Mouse (Mus musculus) heart, postnatal 0 days (tissue): ENCODE results near the gene Fam163a. TPM values are rescaled to one million over a fixed set of nuclear protein-coding genes. Genes with fewer than 3 reads are reported as not detected.
"Not testable (repeated sequence)": the region's sequence is repeated elsewhere in the genome, so short reads cannot be mapped to it uniquely, and the experiment has no call there.

Experiments used
- ATAC-seq: fragments of 200-750 bp; cut with Nextera tagmentation; 2 replicates; pipeline ENCODE4 v1.8.0; 2017; ENCODE audit warnings: low read depth, moderate number of reproducible peaks, moderate library complexity; ENCODE audit not compliant: insufficient read depth
- DNase-seq: peaks from one replicate; pipeline ENCODE4 v3.0.0-alpha.2; 2016; ENCODE audit warnings: low spot score
- H3K27ac ChIP-seq: fragments of 300-500 bp; sonication (generic); 2 replicates; pipeline ENCODE4 v1.5.1; 2014; ENCODE audit warnings: low read depth, mild to moderate bottlenecking
- H3K27me3 ChIP-seq: fragments of 300-500 bp; sonication (generic); 2 replicates; pipeline ENCODE4 v1.6.1; 2014; ENCODE audit warnings: low read length, mixed read lengths; ENCODE audit not compliant: control insufficient read depth, insufficient read depth
- H3K36me3 ChIP-seq: fragments of 300-500 bp; sonication (generic); replicated peaks from 2 replicates; pipeline ENCODE4 v1.6.1; 2014; ENCODE audit warnings: low read length, mixed read lengths; ENCODE audit not compliant: control insufficient read depth, insufficient read depth
- H3K4me1 ChIP-seq: fragments of 300-500 bp; sonication (generic); 2 replicates; pipeline ENCODE4 v1.6.1; 2014; ENCODE audit warnings: antibody characterized with exemption; ENCODE audit not compliant: control insufficient read depth, insufficient read depth
- H3K4me2 ChIP-seq: fragments of 300-500 bp; sonication (generic); 2 replicates; pipeline ENCODE4 v1.6.1; 2014; ENCODE audit warnings: low read depth, mild to moderate bottlenecking, low read length, moderate library complexity
- H3K4me3 ChIP-seq: fragments of 300-500 bp; sonication (generic); 2 replicates; pipeline ENCODE4 v1.5.1; 2014; ENCODE audit warnings: low read depth, low read length
- H3K9ac ChIP-seq: fragments of 300-500 bp; sonication (generic); replicated peaks from 2 replicates; pipeline ENCODE4 v1.6.1; 2014; ENCODE audit warnings: low read depth, low read length, mixed read lengths
- H3K9me3 ChIP-seq: fragments of 300-500 bp; sonication (generic); replicated peaks from 2 replicates; pipeline ENCODE4 v1.6.1; 2016; ENCODE audit warnings: low read length; ENCODE audit not compliant: control insufficient read depth
- CTCF ChIP-seq: IDR thresholded peaks from 2 replicates; pipeline ENCODE4 v1.5.1; 2016; ENCODE audit warnings: antibody characterized with exemption, control low read depth, low read depth
- EP300 ChIP-seq: IDR thresholded peaks from 2 replicates; pipeline ENCODE4 v1.6.1; 2016; ENCODE audit warnings: antibody characterized with exemption, low read depth
- WGBS: fragments of 180-500 bp; shearing (Covaris S2); extraction: QIAGEN DNeasy Blood & Tissue Kit; methylation state at CpG from one replicate; pipeline ENCODE4 v1.1.7; 2014; 5-methylcytosine and 5-hydroxymethylcytosine counted together
- polyA plus RNA-seq: library from polyadenylated mRNA; unstranded; fragments of >200 nt; fragmentation: Nextera tagmentation; extraction: Ambion mirVana; gene quantifications from 2 replicates; pipeline ENCODE4 v1.2.1, GENCODE M21; 2015
- total RNA-seq: library from RNA; depleted of rRNA; stranded (reverse); fragments of >200 nt; gene quantifications from 2 replicates; pipeline ENCODE4 v1.2.3, GENCODE M21; 2014; ENCODE audit warnings: low replicate concordance

Gene Fam163a
- total and polyA plus RNA-seq, 2 experiments from 2014 or later: 1.6 to 1.8 TPM

- 78% methylated on average over 5 of the region's 5 CpGs for WGBS
- H3K27me3 ChIP-seq: no peaks in the 10 kb centered on the region
- no peak for DNase-seq
- TF ChIP-seq CTCF (no peak), EP300 (no peak)
- no peak for ATAC-seq
- peaks cover 11% of the 10 kb centered on the region for H3K4me1 ChIP-seq
- H3K4me3 ChIP-seq: peak overlapping the region; percentile 64; the same call in 1 of the 2 replicates
- H3K36me3 ChIP-seq: peaks cover 26% of the 10 kb centered on the region
- H3K27ac ChIP-seq: peak overlapping the region; percentile 32; the same call in 1 of the 2 replicates
- peak overlapping the region; percentile 69 for H3K4me2 ChIP-seq
- H3K9ac ChIP-seq: no peak overlapping the region
- H3K9me3 ChIP-seq: no peaks in the 10 kb centered on the region
Observed at GRCm38 (mm10) chr1:156042481-156042880, 162.3 kb downstream of the Fam163a start.

- H3K4me2 ChIP-seq: peak overlapping the region; percentile 69
- DNase-seq: no peak
- no peaks in the 10 kb centered on the region for H3K27me3 ChIP-seq
- peak overlapping the region; percentile 52 for H3K9ac ChIP-seq
- H3K36me3 ChIP-seq: peaks cover 22% of the 10 kb centered on the region; the same call in 1 of the 2 replicates
- 20% methylated on average over 7 of the region's 7 CpGs for WGBS
- peak overlapping the region; percentile 64 for H3K4me3 ChIP-seq
- H3K4me1 ChIP-seq: peaks cover 11% of the 10 kb centered on the region
- H3K9me3 ChIP-seq: no peaks in the 10 kb centered on the region
- no peak for ATAC-seq
- no peak for TF ChIP-seq CTCF
- no peak for TF ChIP-seq EP300
- H3K27ac ChIP-seq: peak overlapping the region; percentile 32
Observed at GRCm38 (mm10) chr1:156041451-156042241, 163.2 kb downstream of the Fam163a start.

GRCm38 (mm10) chr1:156040731-156041401, 164.0 kb downstream of the Fam163a start:
- ATAC-seq (peak; percentile 69), DNase-seq (peak; percentile 97)
- no peaks in the 10 kb centered on the region for H3K27me3 ChIP-seq
- no peaks in the 10 kb centered on the region for H3K9me3 ChIP-seq
- peaks cover 19% of the 10 kb centered on the region; the same call in 1 of the 2 replicates for H3K36me3 ChIP-seq
- peaks cover 8% of the 10 kb centered on the region for H3K4me1 ChIP-seq
- H3K4me2 ChIP-seq: peak overlapping the region; percentile 69
- H3K9ac ChIP-seq: peak overlapping the region; percentile 63
- peak overlapping the region; percentile 61 for H3K27ac ChIP-seq
- WGBS: under 1% methylated on average over 22 of the region's 22 CpGs
- no peak for TF ChIP-seq EP300
- no peak for TF ChIP-seq CTCF
- peak overlapping the region; percentile 64 for H3K4me3 ChIP-seq

DNA sequence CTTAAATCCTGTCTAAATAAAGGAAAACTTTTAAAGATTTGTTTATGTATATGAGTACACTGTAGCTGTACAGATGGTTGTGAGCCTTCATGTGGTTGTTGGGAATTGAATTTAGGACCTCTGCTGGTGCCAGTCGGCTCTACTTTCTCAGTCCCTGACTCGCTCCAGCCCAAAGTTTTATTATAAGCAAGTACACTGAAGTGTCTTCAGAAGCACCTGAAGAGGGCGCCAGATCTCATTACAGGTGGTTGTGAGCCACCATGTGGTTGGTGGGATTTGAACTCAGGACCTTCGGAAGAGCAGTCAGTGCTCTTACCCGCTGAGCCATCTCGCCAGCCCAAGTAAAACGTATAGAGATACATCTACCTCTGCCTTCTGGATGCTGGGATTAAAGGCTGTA, 164.8 kb downstream of the Fam163a start:
- Histone ChIP-seq H3K27ac (peak overlapping the region; percentile 61), H3K36me3 (peaks cover 14% of the 10 kb centered on the region; the same call in 1 of the 2 replicates)
- not testable (repeated sequence) for H3K4me1 ChIP-seq, H3K9ac ChIP-seq, H3K4me3 ChIP-seq, H3K4me2 ChIP-seq, ATAC-seq, H3K27me3 ChIP-seq, H3K9me3 ChIP-seq, DNase-seq
- WGBS: 70% methylated on average over 7 of the region's 7 CpGs
- peak; percentile 10 for TF ChIP-seq CTCF

DNA sequence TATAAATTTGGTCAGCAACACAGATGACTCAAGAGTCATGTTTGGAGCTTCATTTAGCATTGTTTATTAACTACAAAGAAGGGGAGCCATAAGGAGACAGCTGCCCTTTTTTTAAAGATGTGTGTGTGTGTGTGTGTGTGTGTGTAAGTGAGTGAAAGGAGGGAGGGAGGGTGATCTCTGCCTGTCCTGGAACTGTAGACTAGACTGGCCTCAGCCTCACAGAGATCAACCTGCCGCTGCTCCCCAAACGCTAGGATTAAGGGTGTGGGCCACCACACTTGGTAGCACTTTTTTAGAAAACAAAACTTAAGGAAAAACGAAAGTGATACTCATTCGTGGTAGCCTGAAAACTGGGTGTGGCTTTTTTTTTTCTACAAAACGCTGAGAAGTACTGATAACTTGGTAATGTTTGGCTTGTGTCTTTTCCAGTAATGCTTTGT, 167.7 kb downstream of the Fam163a start:
- Histone ChIP-seq H3K4me3 (peak overlapping the region; percentile 93), H3K27me3 (no peaks in the 10 kb centered on the region), H3K9ac (peak overlapping the region; percentile 54), H3K36me3 (peaks cover 19% of the 10 kb centered on the region), H3K9me3 (no peaks in the 10 kb centered on the region), H3K27ac (peak overlapping the region; percentile 100), H3K4me1 (peaks cover 8% of the 10 kb centered on the region), H3K4me2 (peak overlapping the region; percentile 67)
- no peak for TF ChIP-seq EP300
- no peak for TF ChIP-seq CTCF
- no peak for ATAC-seq
- DNase-seq: peak; percentile 41
- WGBS: 21% methylated on average over 5 of the region's 5 CpGs
